Mouse (Mus musculus): ENCODE measurements at regions not wholly inside any gene's neighbourhood (a gene's known extent, or its start where the extent isn't known, plus 50 kb on each side); places are given as distances from the start of the nearest gene placed in this dataset.
A peak's percentile ranks its signal among the peaks of the same experiment; 100 is the strongest.

GRCm38 (mm10) chr5:73764226-73764625, 113.0 kb downstream of the Spata18 start:
- no peak for ATAC-seq (ENCODE audit: insufficient number of reproducible peaks, insufficient read depth, low FRiP score, low TSS enrichment, low read depth)
- Histone ChIP-seq H3K4me1 (peaks cover 40% of the 10 kb centered on the region), H3K9ac (no peak overlapping the region), H3K27ac (no peak overlapping the region; the same call in 1 of the 2 replicates), H3K36me3 (no peaks in the 10 kb centered on the region), H3K4me2 (no peak overlapping the region), H3K9me3 (no peaks in the 10 kb centered on the region), H3K4me3 (no peak overlapping the region), H3K27me3 (no peaks in the 10 kb centered on the region)
- WGBS, result 73% methylated on average over 1 of the region's 1 CpGs

GRCm38 (mm10) chr5:73765466-73765865, 114.3 kb downstream of the Spata18 start:
- Histone ChIP-seq H3K9me3 (no peaks in the 10 kb centered on the region), H3K36me3 (no peaks in the 10 kb centered on the region), H3K4me1 (peaks cover 35% of the 10 kb centered on the region), H3K27me3 (no peaks in the 10 kb centered on the region), H3K4me2 (no peak overlapping the region), H3K27ac (no peak overlapping the region), H3K9ac (no peak overlapping the region), H3K4me3 (no peak overlapping the region)
- 89% methylated on average over 7 of the region's 7 CpGs for WGBS
- ATAC-seq (ENCODE audit: insufficient number of reproducible peaks, insufficient read depth, low FRiP score, low TSS enrichment, low read depth), result no peak

- Histone ChIP-seq H3K4me2 (no peak overlapping the region), H3K9me3 (peaks cover 7% of the 10 kb centered on the region), H3K9ac (no peak overlapping the region), H3K4me3 (no peak overlapping the region), H3K36me3 (no peaks in the 10 kb centered on the region), H3K27me3 (no peaks in the 10 kb centered on the region), H3K4me1 (peaks cover 17% of the 10 kb centered on the region), H3K27ac (no peak overlapping the region)
- ATAC-seq (ENCODE audit: insufficient number of reproducible peaks, insufficient read depth, low FRiP score, low TSS enrichment, low read depth), result no peak
- 47% methylated on average over 3 of the region's 3 CpGs for WGBS
These were observed 117.1 kb downstream of the Spata18 start for GRCm38 (mm10) chr5:73768253-73768652.

- peaks cover 9% of the 10 kb centered on the region for H3K9me3 ChIP-seq
- no peak overlapping the region for H3K4me2 ChIP-seq
- WGBS, result 78% methylated on average over 7 of the region's 7 CpGs
- no peaks in the 10 kb centered on the region for H3K36me3 ChIP-seq
- no peak overlapping the region for H3K9ac ChIP-seq
- H3K4me3 ChIP-seq, result no peak overlapping the region
- H3K27me3 ChIP-seq, result no peaks in the 10 kb centered on the region
- H3K4me1 ChIP-seq, result no peaks in the 10 kb centered on the region
- H3K27ac ChIP-seq, result no peak overlapping the region; the same call in 1 of the 2 replicates
- ATAC-seq (ENCODE audit: insufficient number of reproducible peaks, insufficient read depth, low FRiP score, low TSS enrichment, low read depth), result no peak
These were observed 124.8 kb downstream of the Spata18 start for GRCm38 (mm10) chr5:73775775-73776548.

- Histone ChIP-seq H3K4me2 (no peak overlapping the region), H3K27ac (no peak overlapping the region), H3K4me1 (peaks cover 4% of the 10 kb centered on the region), H3K27me3 (no peaks in the 10 kb centered on the region), H3K9me3 (peaks cover 9% of the 10 kb centered on the region), H3K9ac (no peak overlapping the region), H3K4me3 (no peak overlapping the region), H3K36me3 (no peaks in the 10 kb centered on the region)
- WGBS, result 87% methylated on average over 9 of the region's 9 CpGs
- no peak for ATAC-seq (ENCODE audit: insufficient number of reproducible peaks, insufficient read depth, low FRiP score, low TSS enrichment, low read depth)
These were observed 126.2 kb downstream of the Spata18 start for GRCm38 (mm10) chr5:73777282-73777921.

- Histone ChIP-seq H3K27me3 (no peaks in the 10 kb centered on the region), H3K4me3 (no peak overlapping the region), H3K36me3 (no peaks in the 10 kb centered on the region), H3K4me2 (no peak overlapping the region), H3K27ac (no peak overlapping the region), H3K9ac (no peak overlapping the region), H3K4me1 (peaks cover 22% of the 10 kb centered on the region), H3K9me3 (no peaks in the 10 kb centered on the region)
- 94% methylated on average over 23 of the region's 23 CpGs for WGBS
- ATAC-seq (ENCODE audit: insufficient number of reproducible peaks, insufficient read depth, low FRiP score, low TSS enrichment, low read depth), result no peak
These were observed 130.2 kb downstream of the Spata18 start for GRCm38 (mm10) chr5:73781190-73781940.

GRCm38 (mm10) chr5:73782214-73783091, 131.3 kb downstream of the Spata18 start:
- WGBS, result 20% methylated on average over 15 of the region's 15 CpGs
- H3K4me3 ChIP-seq, result no peak overlapping the region
- no peaks in the 10 kb centered on the region for H3K36me3 ChIP-seq
- H3K4me1 ChIP-seq, result peaks cover 29% of the 10 kb centered on the region
- no peak overlapping the region for H3K9ac ChIP-seq
- ATAC-seq (ENCODE audit: insufficient number of reproducible peaks, insufficient read depth, low FRiP score, low TSS enrichment, low read depth), result peak; percentile 48
- peak overlapping the region; percentile 74 for H3K27ac ChIP-seq
- no peaks in the 10 kb centered on the region for H3K27me3 ChIP-seq
- peak overlapping the region; percentile 38 for H3K4me2 ChIP-seq
- H3K9me3 ChIP-seq, result no peaks in the 10 kb centered on the region

- H3K27ac ChIP-seq, result no peak overlapping the region
These were observed 136.1 kb downstream of the Spata18 start for GRCm38 (mm10) chr5:73787275-73787674.

GRCm38 (mm10) chr5:73792216-73792615, 141.0 kb downstream of the Spata18 start:
- WGBS, result 61% methylated on average over 3 of the region's 3 CpGs
- H3K27ac ChIP-seq, result no peak overlapping the region
- peaks cover 16% of the 10 kb centered on the region for H3K4me1 ChIP-seq
- no peak overlapping the region for H3K4me3 ChIP-seq
- H3K9ac ChIP-seq, result no peak overlapping the region
- H3K36me3 ChIP-seq, result no peaks in the 10 kb centered on the region
- no peak overlapping the region for H3K4me2 ChIP-seq
- no peaks in the 10 kb centered on the region for H3K27me3 ChIP-seq
- no peaks in the 10 kb centered on the region for H3K9me3 ChIP-seq
- ATAC-seq (ENCODE audit: insufficient number of reproducible peaks, insufficient read depth, low FRiP score, low TSS enrichment, low read depth), result no peak

More at GRCm38 (mm10) chr5:73787275-73787674, 136.1 kb downstream of the Spata18 start:
- H3K9me3 ChIP-seq, result no peaks in the 10 kb centered on the region
- H3K9ac ChIP-seq, result no peak overlapping the region
- WGBS, result 52% methylated on average over 5 of the region's 5 CpGs
- H3K27me3 ChIP-seq, result no peaks in the 10 kb centered on the region
- peaks cover 27% of the 10 kb centered on the region for H3K4me1 ChIP-seq
- no peak overlapping the region for H3K4me3 ChIP-seq
- ATAC-seq (ENCODE audit: insufficient number of reproducible peaks, insufficient read depth, low FRiP score, low TSS enrichment, low read depth), result no peak
- H3K36me3 ChIP-seq, result no peaks in the 10 kb centered on the region
- H3K4me2 ChIP-seq, result no peak overlapping the region

- peak overlapping the region; percentile 45 for H3K27ac ChIP-seq
- no peaks in the 10 kb centered on the region for H3K27me3 ChIP-seq
- WGBS, result 30% methylated on average over 2 of the region's 2 CpGs
- no peaks in the 10 kb centered on the region for H3K9me3 ChIP-seq
- no peak overlapping the region for H3K4me2 ChIP-seq
- H3K4me3 ChIP-seq, result no peak overlapping the region
- no peak for ATAC-seq (ENCODE audit: insufficient number of reproducible peaks, insufficient read depth, low FRiP score, low TSS enrichment, low read depth)
- H3K4me1 ChIP-seq, result peaks cover 12% of the 10 kb centered on the region
- no peak overlapping the region for H3K9ac ChIP-seq
- H3K36me3 ChIP-seq, result no peaks in the 10 kb centered on the region
These were observed 145.0 kb downstream of the Spata18 start for GRCm38 (mm10) chr5:73796201-73796600.

GRCm38 (mm10) chr5:73797980-73798379, 146.8 kb downstream of the Spata18 start:
- Histone ChIP-seq H3K9me3 (no peaks in the 10 kb centered on the region), H3K4me1 (peaks cover 12% of the 10 kb centered on the region), H3K27ac (no peak overlapping the region), H3K9ac (no peak overlapping the region), H3K36me3 (no peaks in the 10 kb centered on the region), H3K4me3 (no peak overlapping the region), H3K27me3 (no peaks in the 10 kb centered on the region), H3K4me2 (no peak overlapping the region)
- ATAC-seq (ENCODE audit: insufficient number of reproducible peaks, insufficient read depth, low FRiP score, low TSS enrichment, low read depth), result no peak
- 67% methylated on average over 3 of the region's 3 CpGs for WGBS

Measured in embryonic facial prominence, embryonic 13.5 days (tissue).